Mouse (Mus musculus) right cerebral cortex, postnatal 14 days (tissue): ENCODE data around the gene Lsm3.

Source experiments
- DNase-seq: peaks from one replicate; pipeline ENCODE4 v3.0.0; 2022

Lsm3 gene

GRCm38 (mm10) chr6:91514135-91514534, 1.6 kb upstream of the Lsm3 start:
- DNase-seq: no peak

GRCm38 (mm10) chr6:91514737-91515362, 878 bp upstream of the Lsm3 start:
- DNase-seq: no peak

GRCm38 (mm10) chr6:91518454-91519020, 2.8 kb downstream of the Lsm3 start:
- no peak for DNase-seq

GRCm38 (mm10) chr6:91522816-91523215, 7.1 kb downstream of the Lsm3 start:
- DNase-seq: no peak

DNA sequence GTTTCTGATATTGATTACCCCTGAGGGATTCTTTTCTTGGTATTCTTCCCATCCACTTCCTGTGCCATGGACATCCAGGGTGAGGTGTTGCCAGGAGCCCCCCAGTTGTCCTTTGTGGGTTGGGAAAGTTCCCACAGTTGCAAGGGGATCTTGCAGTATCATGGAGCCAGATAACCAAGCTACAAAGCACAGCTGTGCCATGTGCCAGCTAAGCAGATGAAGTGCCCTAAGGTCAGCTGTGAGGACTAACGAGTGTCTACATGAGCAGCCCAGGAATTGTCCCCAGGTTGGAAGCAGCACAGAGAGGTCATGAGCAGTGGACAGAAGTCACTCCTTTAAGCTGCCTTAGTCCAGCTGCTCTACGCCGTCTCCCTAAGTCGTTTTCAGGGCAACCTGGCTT, 9.8 kb downstream of the Lsm3 start:
- DNase-seq: no peak

DNA sequence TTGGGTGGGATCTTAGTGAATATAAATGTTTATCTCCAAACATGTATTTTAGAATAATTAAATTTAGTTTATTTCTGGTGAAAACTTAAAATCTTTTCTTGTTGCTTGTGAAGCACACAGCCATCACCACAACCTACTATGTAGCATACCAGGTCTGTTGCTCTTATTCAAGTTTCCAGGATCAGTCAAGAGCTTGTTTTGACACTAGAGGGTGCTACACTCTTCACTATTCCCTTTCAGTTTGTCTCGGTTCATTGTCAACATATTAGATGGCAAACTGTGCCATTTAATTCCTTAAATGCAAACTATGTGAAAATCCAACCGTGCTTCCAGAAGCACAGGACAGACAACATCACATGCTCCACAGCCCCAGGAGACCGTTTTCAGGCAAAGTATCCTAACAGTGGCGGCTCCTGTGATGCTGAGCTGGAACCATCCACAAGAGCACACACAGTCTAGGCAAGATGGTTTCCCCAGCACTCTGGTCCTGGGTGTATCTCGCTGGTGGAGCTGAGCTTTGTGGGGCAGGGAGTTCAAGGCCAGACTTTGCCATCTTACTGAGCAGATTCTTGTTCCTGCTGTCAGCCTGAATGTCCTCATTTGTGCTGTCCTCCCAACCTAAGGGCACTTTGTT, 11.6 kb downstream of the Lsm3 start:
- no peak for DNase-seq

GRCm38 (mm10) chr6:91528265-91528664, 12.5 kb downstream of the Lsm3 start:
- no peak for DNase-seq

GRCm38 (mm10) chr6:91530673-91531072, 14.9 kb downstream of the Lsm3 start:
- DNase-seq: no peak

GRCm38 (mm10) chr6:91531276-91531675, 15.5 kb downstream of the Lsm3 start:
- no peak for DNase-seq

- no peak for DNase-seq
Measured at GRCm38 (mm10) chr6:91532661-91533060, 16.9 kb downstream of the Lsm3 start.

- no peak for DNase-seq
Measured at GRCm38 (mm10) chr6:91533359-91533758, 17.6 kb downstream of the Lsm3 start.

DNA sequence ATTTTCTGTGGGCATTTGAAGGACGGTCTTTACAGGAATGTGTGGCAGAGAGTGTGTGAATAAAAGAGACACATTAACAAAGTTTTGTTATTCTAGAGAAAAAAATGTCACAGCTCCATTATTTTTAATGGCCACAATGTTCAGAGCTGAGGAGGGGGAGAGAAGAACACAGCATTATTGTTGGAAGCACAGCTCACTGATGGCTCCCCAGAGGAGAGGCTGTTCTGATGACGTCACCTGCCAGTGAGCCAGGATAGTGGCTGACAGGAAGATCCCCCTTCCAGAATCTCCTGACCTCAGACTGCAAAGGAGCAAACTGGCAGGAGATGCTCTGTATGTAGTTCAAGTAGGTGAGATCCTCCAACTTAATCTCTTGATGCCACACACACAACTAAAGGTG, 18.0 kb downstream of the Lsm3 start:
- DNase-seq: no peak

- no peak for DNase-seq
Measured at GRCm38 (mm10) chr6:91534268-91534667, 18.5 kb downstream of the Lsm3 start.

- no peak for DNase-seq
Measured at GRCm38 (mm10) chr6:91535231-91535630, 19.5 kb downstream of the Lsm3 start.

GRCm38 (mm10) chr6:91536047-91536765, 20.5 kb downstream of the Lsm3 start:
- no peak for DNase-seq

- no peak for DNase-seq
Measured at GRCm38 (mm10) chr6:91541276-91541675, 25.5 kb downstream of the Lsm3 start.

GRCm38 (mm10) chr6:91543056-91543455, 27.3 kb downstream of the Lsm3 start:
- DNase-seq: no peak

- no peak for DNase-seq
Measured at GRCm38 (mm10) chr6:91546241-91546884, 30.6 kb downstream of the Lsm3 start.

DNA sequence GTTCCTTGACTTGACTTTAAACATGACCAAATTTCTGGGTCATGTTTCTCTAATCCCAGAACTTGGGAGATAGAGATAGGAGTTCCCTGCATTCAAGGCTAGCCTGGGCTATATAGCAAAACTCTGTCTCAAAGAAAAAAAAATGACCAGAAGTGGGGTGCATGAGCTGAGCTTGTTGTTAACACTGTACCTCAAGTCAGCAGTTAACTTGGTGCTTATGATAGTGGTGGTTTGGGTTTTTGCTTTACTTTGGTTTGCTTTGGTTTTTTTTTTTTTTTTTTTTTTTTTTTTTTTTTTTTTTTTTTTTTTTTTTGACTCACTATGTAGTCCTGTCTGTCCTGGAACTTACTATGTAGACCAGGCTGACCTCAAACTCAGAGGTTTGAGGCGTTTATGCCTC, 31.6 kb downstream of the Lsm3 start:
- DNase-seq: no peak

DNA sequence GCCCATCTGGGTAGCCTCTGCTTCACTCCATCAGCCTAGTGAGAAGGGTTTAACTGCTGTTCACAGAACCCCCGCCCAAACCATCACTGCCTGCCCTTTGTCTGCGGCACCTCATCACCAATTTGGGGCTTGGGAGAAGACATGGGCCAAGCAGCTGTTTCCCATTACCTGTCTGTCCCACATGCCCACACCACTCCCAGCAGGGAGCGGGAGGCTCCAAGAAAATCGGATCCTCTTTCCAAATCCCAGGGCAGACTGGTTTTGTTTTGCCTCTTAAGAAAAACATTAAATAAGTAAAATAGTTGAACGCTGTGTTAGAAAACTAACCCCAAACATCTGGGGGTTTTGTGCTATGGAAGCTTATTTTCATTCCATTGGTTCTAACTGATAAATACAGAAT, 33.9 kb downstream of the Lsm3 start:
- DNase-seq: no peak

- DNase-seq: no peak
Measured at GRCm38 (mm10) chr6:91551671-91552070, 35.9 kb downstream of the Lsm3 start.

GRCm38 (mm10) chr6:91552693-91553092, 37.0 kb downstream of the Lsm3 start:
- no peak for DNase-seq

- DNase-seq: no peak
Measured at GRCm38 (mm10) chr6:91558565-91558964, 42.8 kb downstream of the Lsm3 start.
